Mouse (Mus musculus) midbrain, embryonic 14.5 days (tissue): ENCODE data around the gene Zfp385c. TPM values are rescaled to one million over a fixed set of nuclear protein-coding genes. Genes with fewer than 3 reads are reported as not detected.
"Not testable (repeated sequence)": the region's sequence is repeated elsewhere in the genome, so short reads cannot be mapped to it uniquely, and the experiment has no call there.

ENCODE experiments used
- ATAC-seq: fragments of 200-750 bp; cut with Nextera tagmentation; 2 replicates; pipeline ENCODE4 v1.8.0; 2017; ENCODE audit warnings: moderate number of reproducible peaks, moderate library complexity; ENCODE audit not compliant: low FRiP score, low TSS enrichment
- DNase-seq: peaks from one replicate; pipeline ENCODE4 v3.0.0-alpha.2; 2015
- H3K27ac ChIP-seq: fragments of 300-500 bp; sonication (generic); replicated peaks from 2 replicates; pipeline ENCODE4 v1.5.1; 2014; ENCODE audit warnings: mild to moderate bottlenecking, low read depth, low read length, moderate library complexity
- H3K27me3 ChIP-seq: fragments of 300-500 bp; sonication (generic); 2 replicates; pipeline ENCODE4 v1.6.1; 2014; ENCODE audit warnings: low read length, control low read depth, mixed read lengths; ENCODE audit not compliant: control insufficient read depth, insufficient read depth
- H3K36me3 ChIP-seq: fragments of 300-500 bp; sonication (generic); 2 replicates; pipeline ENCODE4 v1.6.1; 2014; ENCODE audit warnings: low read length, control low read depth; ENCODE audit not compliant: control insufficient read depth, insufficient read depth
- H3K4me1 ChIP-seq: fragments of 300-500 bp; sonication (generic); 2 replicates; pipeline ENCODE4 v1.6.1; 2014; ENCODE audit warnings: mild to moderate bottlenecking, antibody characterized with exemption, low read length, control low read depth; ENCODE audit not compliant: control insufficient read depth, insufficient read depth
- H3K4me2 ChIP-seq: fragments of 300-500 bp; sonication (generic); 2 replicates; pipeline ENCODE4 v1.6.1; 2014; ENCODE audit warnings: mild to moderate bottlenecking, low read length, moderate library complexity
- H3K4me3 ChIP-seq: fragments of 300-500 bp; sonication (generic); replicated peaks from 2 replicates; pipeline ENCODE4 v1.5.1; 2014; ENCODE audit warnings: low read depth, low read length
- H3K9ac ChIP-seq: fragments of 300-500 bp; sonication (generic); replicated peaks from 2 replicates; pipeline ENCODE4 v1.6.1; 2014; ENCODE audit warnings: mild to moderate bottlenecking, low read length, moderate library complexity
- H3K9me3 ChIP-seq: fragments of 300-500 bp; sonication (generic); 2 replicates; pipeline ENCODE4 v1.6.1; 2016; ENCODE audit warnings: low read length, control low read depth, mixed read lengths; ENCODE audit not compliant: control insufficient read depth
- WGBS: fragments of 180-500 bp; shearing (Covaris S2); extraction: QIAGEN DNeasy Blood & Tissue Kit; methylation state at CpG from one replicate; pipeline ENCODE4 v1.1.7; 2014; 5-methylcytosine and 5-hydroxymethylcytosine counted together
- polyA plus RNA-seq: library from polyadenylated mRNA; unstranded; fragments of >200 nt; fragmentation: Nextera tagmentation; extraction: Ambion mirVana; gene quantifications from 2 replicates; pipeline ENCODE4 v1.2.1, GENCODE M21; 2014

Zfp385c gene
- polyA plus RNA-seq, 1 experiment from 2014 or later: 0.41 TPM

- Histone ChIP-seq H3K27me3 (no peaks in the 10 kb centered on the region), H3K4me1 (peaks cover 29% of the 10 kb centered on the region), H3K4me2 (peak within 1 kb of the TSS; percentile 83), H3K9ac (peak within 1 kb of the TSS; percentile 91), H3K4me3 (peak within 1 kb of the TSS; percentile 90), H3K9me3 (no peaks in the 10 kb centered on the region), H3K36me3 (peaks cover 3% of the 10 kb centered on the region), H3K27ac (peak within 1 kb of the TSS; percentile 95)
- WGBS: under 1% methylated on average over 11 of the region's 11 CpGs
- ATAC-seq (no peak), DNase-seq (no peak)
Observed at GRCm38 (mm10) chr11:100619982-100620381, 72.3 kb downstream of the Zfp385c start, which contains the start of gene Dnajc7. Gene Dnajc7, minus strand, starts transcription at chr11:100620168.

- peak overlapping the region; percentile 91 for H3K9ac ChIP-seq
- peaks cover 29% of the 10 kb centered on the region for H3K4me1 ChIP-seq
- ATAC-seq: peak; percentile 96
- H3K4me2 ChIP-seq: peak overlapping the region; percentile 83
- no peaks in the 10 kb centered on the region for H3K36me3 ChIP-seq
- peak overlapping the region; percentile 95 for H3K27ac ChIP-seq
- peak overlapping the region; percentile 90 for H3K4me3 ChIP-seq
- no peaks in the 10 kb centered on the region for H3K27me3 ChIP-seq
- peak; percentile 99 for DNase-seq
- WGBS: under 1% methylated on average over 40 of the region's 40 CpGs
- no peaks in the 10 kb centered on the region for H3K9me3 ChIP-seq
Observed at GRCm38 (mm10) chr11:100619485-100619975, 72.7 kb downstream of the Zfp385c start.

GRCm38 (mm10) chr11:100618761-100619484 lies 73.3 kb downstream of the Zfp385c start, which contains the start of gene Nkiras2:
Gene Nkiras2, plus strand, starts transcription at chr11:100619244.
- no peaks in the 10 kb centered on the region for H3K9me3 ChIP-seq
- WGBS: under 1% methylated on average over 36 of the region's 36 CpGs
- H3K9ac ChIP-seq: peak within 1 kb of the TSS; percentile 91
- no peaks in the 10 kb centered on the region for H3K36me3 ChIP-seq
- ATAC-seq: peak; percentile 60; the same call in 1 of the 2 replicates
- no peaks in the 10 kb centered on the region for H3K27me3 ChIP-seq
- H3K4me1 ChIP-seq: peaks cover 26% of the 10 kb centered on the region
- peak within 1 kb of the TSS; percentile 95 for H3K27ac ChIP-seq
- H3K4me2 ChIP-seq: peak within 1 kb of the TSS; percentile 83
- H3K4me3 ChIP-seq: peak within 1 kb of the TSS; percentile 90
- DNase-seq: peak; percentile 80

- peak overlapping the region; percentile 90; the same call in 1 of the 2 replicates for H3K4me3 ChIP-seq
Observed at GRCm38 (mm10) chr11:100617480-100617879, 74.8 kb downstream of the Zfp385c start.

GRCm38 (mm10) chr11:100616836-100617235 lies 75.4 kb downstream of the Zfp385c start:
- not testable (repeated sequence) for H3K9ac ChIP-seq, DNase-seq, ATAC-seq, H3K27me3 ChIP-seq, H3K9me3 ChIP-seq, H3K4me3 ChIP-seq, H3K27ac ChIP-seq, H3K36me3 ChIP-seq, H3K4me2 ChIP-seq
- WGBS: 93% methylated on average over 7 of the region's 7 CpGs
- peaks cover 18% of the 10 kb centered on the region for H3K4me1 ChIP-seq

More at GRCm38 (mm10) chr11:100617480-100617879, 74.8 kb downstream of the Zfp385c start:
- Histone ChIP-seq H3K27me3 (no peaks in the 10 kb centered on the region), H3K27ac (no peak overlapping the region), H3K4me1 (peaks cover 18% of the 10 kb centered on the region), H3K4me2 (peak overlapping the region; percentile 83), H3K9ac (no peak overlapping the region; the same call in 1 of the 2 replicates), H3K36me3 (no peaks in the 10 kb centered on the region), H3K9me3 (no peaks in the 10 kb centered on the region)
- DNase-seq (no peak), ATAC-seq (no peak)
- 94% methylated on average over 4 of the region's 4 CpGs for WGBS

GRCm38 (mm10) chr11:100616332-100616731 lies 75.9 kb downstream of the Zfp385c start:
- Histone ChIP-seq H3K4me3 (no peak overlapping the region), H3K27me3 (no peaks in the 10 kb centered on the region), H3K4me1 (peaks cover 18% of the 10 kb centered on the region), H3K36me3 (no peaks in the 10 kb centered on the region), H3K4me2 (no peak overlapping the region), H3K9ac (no peak overlapping the region), H3K27ac (no peak overlapping the region), H3K9me3 (no peaks in the 10 kb centered on the region)
- no peak for ATAC-seq
- no peak for DNase-seq
- 86% methylated on average over 5 of the region's 5 CpGs for WGBS

- no peak overlapping the region for H3K4me2 ChIP-seq
- H3K9ac ChIP-seq: no peak overlapping the region
- ATAC-seq (no peak), DNase-seq (peak; percentile 64)
- H3K27ac ChIP-seq: no peak overlapping the region
- no peaks in the 10 kb centered on the region for H3K27me3 ChIP-seq
- H3K4me1 ChIP-seq: peaks cover 9% of the 10 kb centered on the region
- 94% methylated on average over 3 of the region's 3 CpGs for WGBS
- 0 out of 2 replicates have a peak, but pooled peaks cover 1% of the 10 kb centered on the region for H3K36me3 ChIP-seq
- H3K4me3 ChIP-seq: no peak overlapping the region
- H3K9me3 ChIP-seq: no peaks in the 10 kb centered on the region
Observed at GRCm38 (mm10) chr11:100613241-100613640, 79.0 kb downstream of the Zfp385c start.

- no peak overlapping the region for H3K27ac ChIP-seq
- ATAC-seq (no peak), DNase-seq (no peak)
- H3K4me2 ChIP-seq: no peak overlapping the region
- no peak overlapping the region for H3K4me3 ChIP-seq
- H3K9me3 ChIP-seq: no peaks in the 10 kb centered on the region
- WGBS: 90% methylated on average over 6 of the region's 6 CpGs
- 0 out of 2 replicates have a peak, but pooled peaks cover 8% of the 10 kb centered on the region for H3K36me3 ChIP-seq
- H3K4me1 ChIP-seq: no peaks in the 10 kb centered on the region
- H3K9ac ChIP-seq: no peak overlapping the region
- H3K27me3 ChIP-seq: no peaks in the 10 kb centered on the region
Observed at GRCm38 (mm10) chr11:100611627-100612026, 80.6 kb downstream of the Zfp385c start.
